Mouse (Mus musculus): ENCODE data around the gene Ldah. TPM values are rescaled to one million over a fixed set of nuclear protein-coding genes. Genes with fewer than 3 reads are reported as not detected.
"Not testable (repeated sequence)": the region's sequence is repeated elsewhere in the genome, so short reads cannot be mapped to it uniquely, and the experiment has no call there.

The Ldah gene
- polyA plus RNA-seq (2016; fragmentation: Nextera tagmentation; extraction: Ambion mirVana): 67.9 and 72.2 TPM in 2 replicates

DNA sequence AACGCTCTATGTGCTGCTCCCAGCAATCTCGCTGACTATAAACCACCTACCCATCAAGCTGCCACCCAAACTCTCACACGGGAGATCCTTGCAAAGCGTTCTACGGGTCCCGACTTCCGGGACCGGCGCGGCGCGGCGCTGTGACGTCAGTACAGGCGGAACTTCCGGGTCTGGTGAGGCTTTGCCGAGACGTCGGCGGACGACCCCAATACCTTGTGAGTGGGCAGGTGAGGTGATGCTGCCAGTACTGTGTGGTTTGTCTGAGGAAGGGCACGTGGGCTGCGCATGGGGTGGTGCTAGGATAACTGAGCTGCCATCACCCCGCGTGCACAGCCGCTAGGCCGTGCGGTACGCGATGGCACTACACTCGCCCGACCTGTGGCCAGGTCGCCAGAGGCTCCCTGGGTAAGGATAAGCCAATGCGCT, at the start of gene Ldah:
TSS of gene Ldah (plus strand) at position 130 of the 426 bp plus-strand sequence.
- H3K27ac ChIP-seq: 0 out of 2 replicates have a peak within 1 kb of the TSS, but pooled peaks have one; percentile 12
- ATAC-seq (ENCODE audit: insufficient number of reproducible peaks, insufficient read depth, low FRiP score, low TSS enrichment): peak; percentile 94
- peak within 1 kb of the TSS; percentile 65 for H3K4me2 ChIP-seq (replicated peaks)
- H3K4me1 ChIP-seq: 0 out of 2 replicates have a peak, but pooled peaks cover 2% of the 10 kb centered on the region
- H3K9ac ChIP-seq: peak within 1 kb of the TSS; percentile 78
- no peaks in the 10 kb centered on the region for H3K27me3 ChIP-seq
- H3K4me3 ChIP-seq: peak within 1 kb of the TSS; percentile 75
- no peaks in the 10 kb centered on the region for H3K36me3 ChIP-seq
- WGBS: under 1% methylated on average over 34 of the region's 34 CpGs
- H3K9me3 ChIP-seq: no peaks in the 10 kb centered on the region

DNA sequence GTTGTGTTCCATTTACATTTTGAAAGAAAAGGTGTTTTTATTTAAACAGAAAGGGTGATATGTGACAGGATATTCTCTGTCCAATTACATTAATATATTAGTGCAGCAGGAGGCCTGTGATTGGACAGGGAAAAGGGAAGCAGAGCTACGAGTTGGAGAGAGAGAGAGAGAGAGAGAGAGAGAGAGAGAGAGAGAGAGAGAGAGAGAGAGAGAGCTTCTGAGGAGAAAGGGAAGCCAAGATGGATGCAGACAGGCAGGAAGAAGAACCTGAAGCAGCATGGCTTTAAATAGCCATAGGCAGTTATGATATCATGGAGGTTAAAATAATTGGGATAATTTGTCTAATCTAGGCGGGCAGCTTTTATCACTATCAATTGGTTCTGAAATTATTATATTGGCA, 40.2 kb upstream of the Ldah start:
- no peak overlapping the region for H3K4me3 ChIP-seq
- no peak overlapping the region for H3K27ac ChIP-seq
- no peaks in the 10 kb centered on the region for H3K9me3 ChIP-seq
- WGBS: 65% methylated on average over 2 of the region's 2 CpGs
- no peak for ATAC-seq (ENCODE audit: insufficient number of reproducible peaks, insufficient read depth, low FRiP score, low TSS enrichment)
- no peaks in the 10 kb centered on the region for H3K4me1 ChIP-seq
- no peak overlapping the region for H3K4me2 ChIP-seq (replicated peaks)
- no peak overlapping the region for H3K9ac ChIP-seq
- H3K36me3 ChIP-seq: no peaks in the 10 kb centered on the region
- H3K27me3 ChIP-seq: no peaks in the 10 kb centered on the region

DNA sequence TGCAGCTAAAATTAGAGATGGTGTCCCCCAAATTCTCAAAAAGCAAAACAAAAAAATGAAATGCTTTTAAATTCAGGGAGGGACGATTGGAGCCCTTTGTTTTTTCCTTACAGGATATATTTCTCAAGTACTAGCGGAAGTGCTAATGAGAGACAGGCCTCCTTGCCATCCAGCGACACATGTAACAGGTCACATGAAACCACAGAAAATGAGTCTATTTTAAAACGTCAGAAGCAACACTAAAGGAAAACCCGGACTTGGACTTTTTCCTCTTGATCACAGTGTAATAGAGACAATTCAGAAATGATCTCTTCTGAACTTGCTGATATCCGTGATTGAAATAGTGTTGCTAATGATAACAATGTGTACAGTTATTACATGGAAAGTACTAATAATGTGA, 27.0 kb upstream of the Ldah start:
- WGBS: 22% methylated on average over 6 of the region's 6 CpGs
- Histone ChIP-seq H3K36me3 (no peaks in the 10 kb centered on the region), H3K4me2 (replicated peaks) (no peak overlapping the region), H3K9ac (no peak overlapping the region), H3K4me1 (no peaks in the 10 kb centered on the region), H3K27me3 (no peaks in the 10 kb centered on the region), H3K27ac (no peak overlapping the region), H3K4me3 (no peak overlapping the region), H3K9me3 (no peaks in the 10 kb centered on the region)
- no peak for ATAC-seq (ENCODE audit: insufficient number of reproducible peaks, insufficient read depth, low FRiP score, low TSS enrichment)

DNA sequence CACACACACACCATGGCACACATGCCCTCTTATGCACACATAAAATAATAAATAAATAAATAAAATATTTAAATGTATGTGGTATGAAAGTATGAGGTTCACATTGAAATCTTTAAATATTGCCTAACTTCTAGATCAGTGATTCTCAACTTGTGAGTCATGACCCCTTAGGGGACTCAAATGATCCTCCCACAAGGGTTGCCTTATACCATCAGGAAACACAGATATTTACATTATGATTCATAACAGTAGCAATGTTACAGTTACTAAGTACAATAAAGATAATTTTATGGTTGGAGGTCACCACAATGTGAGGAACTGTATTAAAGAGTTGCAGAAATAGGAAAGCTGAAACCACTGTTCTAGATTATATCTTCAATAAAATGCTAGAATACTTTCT, 26.2 kb upstream of the Ldah start:
- Histone ChIP-seq H3K27me3 (no peaks in the 10 kb centered on the region), H3K4me1 (no peaks in the 10 kb centered on the region), H3K27ac (no peak overlapping the region), H3K4me2 (replicated peaks) (no peak overlapping the region), H3K36me3 (no peaks in the 10 kb centered on the region), H3K9ac (no peak overlapping the region), H3K9me3 (no peaks in the 10 kb centered on the region), H3K4me3 (no peak overlapping the region)
- ATAC-seq (ENCODE audit: insufficient number of reproducible peaks, insufficient read depth, low FRiP score, low TSS enrichment): no peak

DNA sequence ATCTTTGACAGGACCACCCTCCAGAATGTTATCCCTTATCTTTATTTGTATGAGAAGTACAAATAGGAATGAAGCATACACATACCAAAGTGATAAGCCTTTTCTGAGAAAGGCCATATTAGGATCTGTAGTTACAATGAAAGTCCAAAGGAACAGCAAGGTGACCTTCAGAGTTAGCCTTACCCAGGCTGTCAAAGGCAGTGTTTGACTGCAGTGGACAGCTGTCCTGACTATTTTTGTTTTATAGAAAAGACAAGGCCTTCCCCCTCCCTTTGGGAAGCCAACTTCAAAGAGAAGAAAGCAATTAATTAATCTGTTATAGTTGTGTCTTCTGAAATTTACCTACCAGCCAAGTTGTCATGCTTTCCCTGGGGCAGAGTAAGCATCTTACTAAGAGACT, 23.4 kb upstream of the Ldah start:
- Histone ChIP-seq H3K27ac (no peak overlapping the region), H3K36me3 (no peaks in the 10 kb centered on the region), H3K4me2 (replicated peaks) (no peak overlapping the region), H3K4me3 (no peak overlapping the region), H3K9ac (no peak overlapping the region), H3K4me1 (no peaks in the 10 kb centered on the region), H3K27me3 (no peaks in the 10 kb centered on the region), H3K9me3 (no peaks in the 10 kb centered on the region)
- ATAC-seq (ENCODE audit: insufficient number of reproducible peaks, insufficient read depth, low FRiP score, low TSS enrichment): no peak

DNA sequence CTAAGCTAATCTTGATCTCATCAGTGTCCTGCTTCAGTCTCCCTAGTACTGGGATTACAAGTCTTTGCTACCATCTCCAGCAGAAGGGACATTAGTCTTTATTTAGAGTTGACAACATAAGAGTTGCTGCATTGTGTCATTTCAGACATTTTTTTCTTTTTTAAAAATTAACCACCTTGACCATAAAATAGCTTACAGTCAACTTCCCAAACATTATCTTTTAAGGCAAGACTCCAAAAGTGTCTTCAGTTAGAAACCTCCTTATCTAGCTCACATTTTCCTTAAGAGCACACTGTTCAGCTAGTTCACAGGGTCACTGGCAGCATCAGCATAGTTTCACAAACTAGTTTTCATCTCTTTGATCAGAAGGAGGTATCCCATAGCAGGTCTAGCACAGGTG, 19.7 kb upstream of the Ldah start:
- Histone ChIP-seq H3K4me1 (no peaks in the 10 kb centered on the region), H3K27me3 (no peaks in the 10 kb centered on the region), H3K36me3 (no peaks in the 10 kb centered on the region), H3K4me3 (no peak overlapping the region), H3K4me2 (replicated peaks) (no peak overlapping the region), H3K9ac (no peak overlapping the region), H3K27ac (no peak overlapping the region), H3K9me3 (no peaks in the 10 kb centered on the region)
- no peak for ATAC-seq (ENCODE audit: insufficient number of reproducible peaks, insufficient read depth, low FRiP score, low TSS enrichment)

DNA sequence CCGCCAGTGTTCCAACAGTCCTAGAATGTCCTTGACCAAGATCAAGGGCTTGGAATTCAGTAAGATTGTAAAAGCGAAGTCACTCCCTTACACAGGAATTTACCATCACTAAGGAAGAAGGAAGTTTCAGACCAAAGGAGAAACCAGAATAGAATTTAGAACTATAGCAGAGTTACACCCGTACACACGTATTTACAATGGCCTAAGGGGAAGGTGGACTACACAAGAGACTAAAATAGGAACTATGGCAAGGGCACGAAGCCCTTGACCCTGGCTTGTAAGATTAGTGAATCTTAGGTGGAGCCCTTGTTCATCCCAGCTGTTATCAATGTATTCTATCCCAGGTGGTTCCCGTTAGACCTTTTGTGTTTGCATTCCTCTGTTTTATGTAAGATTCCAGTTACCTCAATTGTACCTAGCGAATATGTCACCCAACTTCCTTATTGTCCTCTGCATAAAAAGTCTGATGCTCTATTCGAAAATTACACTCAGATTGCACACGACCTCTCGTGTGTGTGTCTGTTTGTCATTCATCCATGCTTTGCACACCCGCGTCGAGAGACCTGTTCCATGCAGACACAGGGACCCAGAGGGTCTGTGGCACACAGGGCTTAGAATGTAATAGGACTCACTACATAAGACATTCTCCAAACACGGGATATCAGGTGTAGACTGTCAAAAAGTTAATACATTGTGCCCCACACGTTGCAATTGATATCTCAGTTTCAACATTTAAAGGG, 18.9 kb upstream of the Ldah start:
- not testable (repeated sequence) for ATAC-seq (ENCODE audit: insufficient number of reproducible peaks, insufficient read depth, low FRiP score, low TSS enrichment); H3K4me2 ChIP-seq (replicated peaks); H3K4me1 ChIP-seq; H3K4me3 ChIP-seq; H3K36me3 ChIP-seq; H3K9me3 ChIP-seq; H3K27me3 ChIP-seq; H3K27ac ChIP-seq; H3K9ac ChIP-seq
- 80% methylated on average over 15 of the region's 15 CpGs for WGBS

DNA sequence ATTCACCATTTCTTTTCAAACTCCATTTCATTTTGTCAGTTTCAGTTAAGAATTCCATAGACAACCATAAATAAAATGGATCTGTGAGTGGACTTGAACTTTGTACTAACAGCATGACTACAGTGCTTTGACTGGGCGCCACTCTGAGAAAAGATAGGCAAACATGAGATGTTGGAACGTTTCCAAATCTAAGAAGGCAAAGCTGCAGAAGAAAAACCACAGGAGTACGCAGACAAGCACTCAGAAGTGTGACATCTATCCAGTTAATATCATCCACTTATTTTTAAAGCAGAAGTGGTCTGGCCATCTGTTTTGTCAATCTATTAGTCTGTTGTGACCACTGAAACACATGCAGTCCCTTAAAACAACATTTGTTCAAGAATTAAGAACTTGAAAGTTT, 18.2 kb upstream of the Ldah start:
- Histone ChIP-seq H3K27me3 (no peaks in the 10 kb centered on the region), H3K36me3 (no peaks in the 10 kb centered on the region), H3K9ac (no peak overlapping the region), H3K4me3 (no peak overlapping the region), H3K4me1 (no peaks in the 10 kb centered on the region), H3K4me2 (replicated peaks) (no peak overlapping the region), H3K9me3 (no peaks in the 10 kb centered on the region), H3K27ac (no peak overlapping the region)
- 64% methylated on average over 3 of the region's 3 CpGs for WGBS
- no peak for ATAC-seq (ENCODE audit: insufficient number of reproducible peaks, insufficient read depth, low FRiP score, low TSS enrichment)

DNA sequence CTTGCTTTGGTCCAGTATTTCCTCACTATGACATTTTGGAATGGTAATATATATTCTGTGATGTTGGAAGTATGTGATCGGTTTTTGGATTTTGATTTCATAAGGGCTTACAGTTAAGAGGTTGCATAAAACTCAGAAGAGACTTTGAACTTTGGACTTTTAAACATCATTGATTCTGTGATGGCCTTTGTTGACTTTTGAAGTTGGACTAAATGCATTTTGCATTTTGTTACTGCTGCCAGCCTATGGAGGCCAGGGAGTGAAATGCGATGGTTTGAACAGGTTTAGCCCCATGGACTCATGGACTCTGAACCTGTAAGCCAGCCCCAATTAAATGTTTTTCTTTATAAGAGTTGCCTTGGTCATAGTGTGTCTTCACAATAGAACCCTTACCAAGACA, 2.2 kb upstream of the Ldah start:
- H3K9me3 ChIP-seq: no peaks in the 10 kb centered on the region
- no peak overlapping the region for H3K9ac ChIP-seq
- no peak overlapping the region for H3K4me3 ChIP-seq
- no peak for ATAC-seq (ENCODE audit: insufficient number of reproducible peaks, insufficient read depth, low FRiP score, low TSS enrichment)
- H3K4me1 ChIP-seq: 0 out of 2 replicates have a peak, but pooled peaks cover 2% of the 10 kb centered on the region
- no peak overlapping the region for H3K27ac ChIP-seq
- no peak overlapping the region for H3K4me2 ChIP-seq (replicated peaks)
- H3K36me3 ChIP-seq: no peaks in the 10 kb centered on the region
- no peaks in the 10 kb centered on the region for H3K27me3 ChIP-seq
- 82% methylated on average over 2 of the region's 2 CpGs for WGBS

DNA sequence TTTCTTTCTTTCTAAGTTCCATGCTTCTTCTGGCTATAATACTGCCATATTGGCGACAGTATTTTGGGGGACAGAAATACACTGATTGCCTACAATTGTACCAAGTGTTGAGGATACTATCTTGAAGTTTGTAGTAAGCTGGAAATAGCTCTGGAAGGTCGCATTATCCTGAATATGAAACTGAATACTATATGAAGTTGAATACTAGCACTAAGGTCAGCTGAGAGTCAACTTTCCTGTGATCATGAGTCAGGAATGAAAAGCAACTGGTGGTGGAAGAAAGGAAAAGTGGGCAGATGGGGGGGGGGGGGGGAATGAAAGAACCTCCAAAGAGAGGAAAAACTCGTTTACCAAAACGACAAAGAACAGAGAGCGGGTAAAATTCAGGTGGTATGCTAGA, 329 bp upstream of the Ldah start:
- ATAC-seq (ENCODE audit: insufficient number of reproducible peaks, insufficient read depth, low FRiP score, low TSS enrichment): no peak
- 26% methylated on average over 4 of the region's 5 CpGs for WGBS
- Histone ChIP-seq H3K4me2 (replicated peaks) (peak overlapping the region; percentile 65), H3K4me3 (peak overlapping the region; percentile 75), H3K9me3 (no peaks in the 10 kb centered on the region), H3K9ac (peak overlapping the region; percentile 78; the same call in 1 of the 2 replicates), H3K36me3 (no peaks in the 10 kb centered on the region), H3K27me3 (no peaks in the 10 kb centered on the region), H3K27ac (no peak overlapping the region), H3K4me1 (0 out of 2 replicates have a peak, but pooled peaks cover 2% of the 10 kb centered on the region)

DNA sequence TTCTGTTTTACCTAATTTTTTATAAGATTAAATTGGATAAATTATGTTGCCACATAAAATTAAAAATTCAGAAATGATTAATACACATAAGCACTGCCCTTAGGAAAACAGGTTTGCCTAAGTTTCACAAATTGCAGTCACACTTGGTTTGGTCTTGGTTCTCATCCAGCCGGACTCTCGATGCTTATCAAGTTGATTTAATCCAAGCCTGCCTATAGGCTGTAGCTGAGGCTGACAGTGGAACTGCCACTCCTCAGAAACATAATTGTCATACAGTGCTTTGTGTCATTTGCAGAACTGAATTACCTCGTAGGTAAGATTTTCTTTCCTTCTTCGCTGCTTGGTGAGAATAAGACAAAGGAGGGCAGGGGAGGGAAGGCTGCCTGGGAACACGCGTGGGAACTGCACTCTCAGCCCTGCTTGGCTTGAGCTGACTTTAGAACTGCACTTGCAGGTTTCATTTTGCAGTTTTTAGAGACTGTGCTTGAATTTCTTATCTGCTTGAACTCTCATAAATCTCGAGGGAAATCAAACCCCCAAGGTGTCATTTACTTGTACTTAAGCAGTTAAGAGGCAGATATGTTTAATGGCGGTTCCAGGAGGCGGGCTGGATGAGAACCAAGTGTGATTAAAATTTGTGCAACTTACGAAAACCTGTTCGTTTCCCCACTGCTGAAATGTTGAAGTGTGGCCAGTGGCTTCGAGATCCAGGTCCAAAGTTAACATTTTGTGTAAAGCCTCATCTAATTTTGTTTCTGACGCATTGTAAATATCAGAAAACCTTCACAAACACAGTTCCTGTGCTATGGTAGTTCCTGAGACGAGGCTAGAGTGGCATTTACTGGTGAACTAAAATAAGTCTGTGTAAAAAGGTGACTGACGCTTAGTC, 8.7 kb downstream of the Ldah start:
- H3K27ac ChIP-seq: no peak overlapping the region
- ATAC-seq (ENCODE audit: insufficient number of reproducible peaks, insufficient read depth, low FRiP score, low TSS enrichment): no peak
- peaks cover 7% of the 10 kb centered on the region; the same call in 1 of the 2 replicates for H3K36me3 ChIP-seq
- H3K4me1 ChIP-seq: no peaks in the 10 kb centered on the region
- no peak overlapping the region for H3K4me3 ChIP-seq
- no peak overlapping the region for H3K4me2 ChIP-seq (replicated peaks)
- 85% methylated on average over 15 of the region's 15 CpGs for WGBS
- H3K9me3 ChIP-seq: no peaks in the 10 kb centered on the region
- H3K9ac ChIP-seq: no peak overlapping the region
- no peaks in the 10 kb centered on the region for H3K27me3 ChIP-seq

DNA sequence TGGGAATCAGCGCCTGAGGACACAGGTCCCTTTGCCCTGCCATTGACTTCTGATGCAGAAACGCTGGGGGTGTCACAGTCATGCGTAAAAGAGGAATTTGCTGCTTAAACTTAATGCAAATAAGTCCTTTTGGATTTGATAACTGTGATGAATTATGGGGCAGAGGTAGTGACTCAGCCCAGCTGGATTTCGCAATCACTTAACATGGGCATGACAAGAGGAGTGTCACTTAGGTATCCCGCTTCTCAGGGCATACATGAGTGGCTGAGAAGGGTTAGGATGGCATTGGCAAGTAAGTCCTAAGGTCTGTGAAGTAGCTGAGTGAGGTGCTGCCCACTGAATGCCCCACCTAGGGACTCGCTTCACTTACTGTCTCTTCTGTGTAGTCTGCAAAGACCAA, 15.1 kb downstream of the Ldah start:
- ATAC-seq (ENCODE audit: insufficient number of reproducible peaks, insufficient read depth, low FRiP score, low TSS enrichment): no peak
- WGBS: 93% methylated on average over 6 of the region's 6 CpGs
- no peak overlapping the region for H3K4me2 ChIP-seq (replicated peaks)
- H3K9me3 ChIP-seq: no peaks in the 10 kb centered on the region
- H3K27me3 ChIP-seq: no peaks in the 10 kb centered on the region
- no peak overlapping the region for H3K4me3 ChIP-seq
- H3K36me3 ChIP-seq: peaks cover 25% of the 10 kb centered on the region
- no peak overlapping the region for H3K9ac ChIP-seq
- no peak overlapping the region for H3K27ac ChIP-seq
- no peaks in the 10 kb centered on the region for H3K4me1 ChIP-seq

Measured in embryonic facial prominence, embryonic 12.5 days (tissue).